Mouse (Mus musculus): ENCODE data around the gene Surf6. TPM values are rescaled to one million over a fixed set of nuclear protein-coding genes. Genes with fewer than 3 reads are reported as not detected.

Surf6 gene
- total RNA-seq, 2 experiments from 2014 or later, result 15.7 to 17.6 TPM

- DNase-seq (ENCODE audit: low spot score in 2 of 2), result no peak
These were observed 39.8 kb downstream of the Surf6 start for GRCm38 (mm10) chr2:26862856-26863255.

- DNase-seq (ENCODE audit: low spot score in 2 of 2), result no peak
These were observed 55.0 kb downstream of the Surf6 start for GRCm38 (mm10) chr2:26847706-26848105.

Other genes with a start within 250 kb of the Surf6 start
- not detected for gene Lcn4, start 231.6 kb downstream of the Surf6 start, total RNA-seq (2021)
- not detected for gene Abo, start 37.9 kb downstream of the Surf6 start, total RNA-seq (2021)
- gene Med22, start 7.8 kb upstream of the Surf6 start, total RNA-seq (2021), result 10 to 100 TPM; 30.6 to 34.7 TPM
- gene Rpl7a, start 7.9 kb upstream of the Surf6 start, total RNA-seq (2021), result 100 to 1,000 TPM; 463 to 500 TPM
- 10 to 100 TPM; 15.5 to 17.8 TPM for gene Surf2, start 13.5 kb upstream of the Surf6 start, total RNA-seq (2021)
- gene Surf1, start 13.7 kb upstream of the Surf6 start, total RNA-seq (2021), result 10 to 100 TPM; 38.9 to 44.9 TPM
- 100 to 1,000 TPM; 116 to 119 TPM for gene Surf4, start 31.0 kb upstream of the Surf6 start, total RNA-seq (2021)
- not detected for gene Stkld1, start 31.2 kb upstream of the Surf6 start, total RNA-seq (2021)
- gene Rexo4, start 61.5 kb upstream of the Surf6 start, total RNA-seq (2021), result 10 to 100 TPM; 23.8 to 29.4 TPM
- gene Adamts13, start 70.5 kb upstream of the Surf6 start, total RNA-seq (2021), result under 1 TPM; 0.05 to 0.21 TPM
- 10 to 100 TPM; 34.8 to 38.5 TPM for gene Cacfd1, start 107.0 kb upstream of the Surf6 start, total RNA-seq (2021)
- gene Slc2a6, start 125.1 kb upstream of the Surf6 start, total RNA-seq (2021), result under 1 TPM; 0.32 to 0.49 TPM
- 100 to 1,000 TPM; 111 to 118 TPM for gene Mymk, start 169.3 kb upstream of the Surf6 start, total RNA-seq (2021)
- 1 to 10 TPM; 2.5 to 4.6 TPM for gene Adamtsl2, start 176.5 kb upstream of the Surf6 start, total RNA-seq (2021)
- under 1 TPM; 0.29 to 0.39 TPM for gene Fam163b, start 239.6 kb upstream of the Surf6 start, total RNA-seq (2021)